Mouse (Mus musculus) hindbrain, embryonic 14.5 days (tissue): ENCODE data around the gene Klhl24. TPM values are rescaled to one million over a fixed set of nuclear protein-coding genes. Genes with fewer than 3 reads are reported as not detected.

Source experiments
- ATAC-seq: fragments of 200-750 bp; cut with Nextera tagmentation; 2 replicates; pipeline ENCODE4 v1.8.0; 2017; ENCODE audit warnings: moderate number of reproducible peaks, mild to moderate bottlenecking, moderate TSS enrichment, moderate library complexity; ENCODE audit not compliant: low FRiP score
- DNase-seq: peaks from one replicate; pipeline ENCODE4 v3.0.0-alpha.2; 2015; ENCODE audit warnings: low spot score
- H3K27ac ChIP-seq: fragments of 300-500 bp; sonication (generic); 2 replicates; pipeline ENCODE4 v1.5.1; 2014; ENCODE audit warnings: mild to moderate bottlenecking, moderate library complexity
- H3K27me3 ChIP-seq: fragments of 300-500 bp; sonication (generic); 2 replicates; pipeline ENCODE4 v1.6.1; 2014; ENCODE audit warnings: mild to moderate bottlenecking, low read length, mixed read lengths; ENCODE audit not compliant: control insufficient read depth, insufficient read depth
- H3K36me3 ChIP-seq: fragments of 300-500 bp; sonication (generic); replicated peaks from 2 replicates; pipeline ENCODE4 v1.6.1; 2014; ENCODE audit not compliant: control insufficient read depth, insufficient read depth
- H3K4me1 ChIP-seq: fragments of 300-500 bp; sonication (generic); replicated peaks from 2 replicates; pipeline ENCODE4 v1.6.1; 2014; ENCODE audit warnings: antibody characterized with exemption, low read length, mixed read lengths; ENCODE audit not compliant: control insufficient read depth, insufficient read depth
- H3K4me2 ChIP-seq: fragments of 300-500 bp; sonication (generic); replicated peaks from 2 replicates; pipeline ENCODE4 v1.6.1; 2014; ENCODE audit warnings: mild to moderate bottlenecking, moderate library complexity
- H3K4me3 ChIP-seq: fragments of 300-500 bp; sonication (generic); replicated peaks from 2 replicates; pipeline ENCODE4 v1.5.1; 2014; ENCODE audit warnings: mild to moderate bottlenecking, low read length
- H3K9ac ChIP-seq: fragments of 300-500 bp; sonication (generic); 2 replicates; pipeline ENCODE4 v1.6.1; 2014
- H3K9me3 ChIP-seq: fragments of 300-500 bp; sonication (generic); 2 replicates; pipeline ENCODE4 v1.6.1; 2016; ENCODE audit warnings: low read length; ENCODE audit not compliant: control insufficient read depth
- WGBS: fragments of 180-500 bp; shearing (Covaris S2); extraction: QIAGEN DNeasy Blood & Tissue Kit; methylation state at CpG from one replicate; pipeline ENCODE4 v1.1.7; 2014; 5-methylcytosine and 5-hydroxymethylcytosine counted together
- polyA plus RNA-seq: library from polyadenylated mRNA; unstranded; fragments of >200 nt; fragmentation: Nextera tagmentation; extraction: Ambion mirVana; gene quantifications from 2 replicates; pipeline ENCODE4 v1.2.1, GENCODE M21; 2014

Gene Klhl24
- polyA plus RNA-seq, 1 experiment from 2014 or later = 48.0 TPM

GRCm38 (mm10) chr16:20090921-20091575, 6.3 kb upstream of the Klhl24 start:
- H3K27me3 ChIP-seq = no peaks in the 10 kb centered on the region
- no peak overlapping the region for H3K4me2 ChIP-seq
- DNase-seq (no peak), ATAC-seq (no peak)
- no peak overlapping the region for H3K27ac ChIP-seq
- WGBS = 54% methylated on average over 5 of the region's 5 CpGs
- H3K9me3 ChIP-seq = no peaks in the 10 kb centered on the region
- no peaks in the 10 kb centered on the region for H3K4me1 ChIP-seq
- no peak overlapping the region for H3K4me3 ChIP-seq
- H3K9ac ChIP-seq = no peak overlapping the region
- no peaks in the 10 kb centered on the region for H3K36me3 ChIP-seq

GRCm38 (mm10) chr16:20095966-20096365, 1.4 kb upstream of the Klhl24 start:
- no peak overlapping the region for H3K4me2 ChIP-seq
- 0 out of 2 replicates have a peak, but pooled peaks cover 5% of the 10 kb centered on the region for H3K36me3 ChIP-seq
- no peak overlapping the region for H3K27ac ChIP-seq
- H3K4me3 ChIP-seq = no peak overlapping the region
- ATAC-seq (no peak), DNase-seq (no peak)
- no peak overlapping the region for H3K9ac ChIP-seq
- H3K27me3 ChIP-seq = no peaks in the 10 kb centered on the region
- 74% methylated on average over 2 of the region's 2 CpGs for WGBS
- H3K4me1 ChIP-seq = peaks cover 14% of the 10 kb centered on the region; the same call in 1 of the 2 replicates
- H3K9me3 ChIP-seq = no peaks in the 10 kb centered on the region

- H3K9me3 ChIP-seq = no peaks in the 10 kb centered on the region
- DNase-seq = peak; percentile 78
- peak overlapping the region; percentile 61 for H3K4me2 ChIP-seq
- peak overlapping the region; percentile 93 for H3K4me3 ChIP-seq
- under 1% methylated on average over 60 of the region's 61 CpGs for WGBS
- peaks cover 14% of the 10 kb centered on the region; the same call in 1 of the 2 replicates for H3K4me1 ChIP-seq
- no peaks in the 10 kb centered on the region for H3K27me3 ChIP-seq
- peak overlapping the region; percentile 99 for H3K9ac ChIP-seq
- ATAC-seq = peak; percentile 89
- H3K27ac ChIP-seq = peak overlapping the region; percentile 97
- H3K36me3 ChIP-seq = peaks cover 14% of the 10 kb centered on the region; the same call in 1 of the 2 replicates
Observed at GRCm38 (mm10) chr16:20097711-20098374, 501 bp downstream of the Klhl24 start.

GRCm38 (mm10) chr16:20098375-20098727, 1.0 kb downstream of the Klhl24 start:
- Histone ChIP-seq H3K9ac (peak overlapping the region; percentile 99), H3K4me1 (peaks cover 14% of the 10 kb centered on the region; the same call in 1 of the 2 replicates), H3K27me3 (no peaks in the 10 kb centered on the region), H3K27ac (peak overlapping the region; percentile 97), H3K9me3 (peaks cover 4% of the 10 kb centered on the region), H3K4me3 (peak overlapping the region; percentile 93), H3K4me2 (peak overlapping the region; percentile 61), H3K36me3 (peaks cover 19% of the 10 kb centered on the region)
- 9% methylated on average over 4 of the region's 4 CpGs for WGBS
- ATAC-seq = no peak
- no peak for DNase-seq

- Histone ChIP-seq H3K9me3 (peaks cover 11% of the 10 kb centered on the region), H3K9ac (no peak overlapping the region), H3K27ac (no peak overlapping the region), H3K36me3 (peaks cover 26% of the 10 kb centered on the region), H3K27me3 (no peaks in the 10 kb centered on the region), H3K4me2 (peak overlapping the region; percentile 61), H3K4me3 (peak overlapping the region; percentile 93; the same call in 1 of the 2 replicates), H3K4me1 (peaks cover 14% of the 10 kb centered on the region; the same call in 1 of the 2 replicates)
- 94% methylated on average over 6 of the region's 6 CpGs for WGBS
- DNase-seq = no peak
- ATAC-seq = no peak
Observed at GRCm38 (mm10) chr16:20098866-20099629, 1.7 kb downstream of the Klhl24 start.

GRCm38 (mm10) chr16:20106996-20107395, 9.7 kb downstream of the Klhl24 start:
- H3K4me3 ChIP-seq = no peak overlapping the region
- no peaks in the 10 kb centered on the region for H3K27me3 ChIP-seq
- no peak overlapping the region for H3K27ac ChIP-seq
- 93% methylated on average over 8 of the region's 8 CpGs for WGBS
- peaks cover 14% of the 10 kb centered on the region for H3K9me3 ChIP-seq
- peaks cover 85% of the 10 kb centered on the region for H3K36me3 ChIP-seq
- DNase-seq (no peak), ATAC-seq (no peak)
- H3K4me2 ChIP-seq = no peak overlapping the region
- H3K4me1 ChIP-seq = 0 out of 2 replicates have a peak, but pooled peaks cover 8% of the 10 kb centered on the region
- H3K9ac ChIP-seq = no peak overlapping the region

- H3K27me3 ChIP-seq = no peaks in the 10 kb centered on the region
- peaks cover 3% of the 10 kb centered on the region for H3K9me3 ChIP-seq
- no peak overlapping the region for H3K9ac ChIP-seq
- no peak for ATAC-seq
- no peak overlapping the region for H3K27ac ChIP-seq
- no peak overlapping the region for H3K4me3 ChIP-seq
- H3K4me1 ChIP-seq = 0 out of 2 replicates have a peak, but pooled peaks cover 9% of the 10 kb centered on the region
- H3K36me3 ChIP-seq = peaks cover 77% of the 10 kb centered on the region
- no peak for DNase-seq
- H3K4me2 ChIP-seq = no peak overlapping the region
- 98% methylated on average over 6 of the region's 6 CpGs for WGBS
Observed at GRCm38 (mm10) chr16:20108961-20109360, 11.6 kb downstream of the Klhl24 start.

- Histone ChIP-seq H3K27me3 (no peaks in the 10 kb centered on the region), H3K36me3 (peaks cover 82% of the 10 kb centered on the region), H3K4me1 (0 out of 2 replicates have a peak, but pooled peaks cover 9% of the 10 kb centered on the region), H3K4me3 (no peak overlapping the region), H3K27ac (no peak overlapping the region), H3K4me2 (no peak overlapping the region), H3K9me3 (no peaks in the 10 kb centered on the region), H3K9ac (no peak overlapping the region)
- WGBS = 77% methylated on average over 2 of the region's 2 CpGs
- ATAC-seq (peak; percentile 38; the same call in 1 of the 2 replicates), DNase-seq (no peak)
Observed at GRCm38 (mm10) chr16:20112649-20113048, 15.3 kb downstream of the Klhl24 start.

GRCm38 (mm10) chr16:20116069-20116468, 18.7 kb downstream of the Klhl24 start:
- peaks cover 83% of the 10 kb centered on the region for H3K36me3 ChIP-seq
- 90% methylated on average over 4 of the region's 4 CpGs for WGBS

More at GRCm38 (mm10) chr16:20116069-20116468, 18.7 kb downstream of the Klhl24 start:
- H3K4me2 ChIP-seq = no peak overlapping the region
- H3K9ac ChIP-seq = no peak overlapping the region
- ATAC-seq (no peak), DNase-seq (no peak)
- no peak overlapping the region for H3K27ac ChIP-seq
- H3K9me3 ChIP-seq = no peaks in the 10 kb centered on the region
- H3K4me1 ChIP-seq = 0 out of 2 replicates have a peak, but pooled peaks cover 9% of the 10 kb centered on the region
- no peak overlapping the region for H3K4me3 ChIP-seq
- no peaks in the 10 kb centered on the region for H3K27me3 ChIP-seq
